Mouse (Mus musculus) adrenal gland, postnatal 14 days (tissue): Measurements from ENCODE around the gene Endov. TPM values are rescaled to one million over a fixed set of nuclear protein-coding genes. Genes with fewer than 3 reads are reported as not detected.

ENCODE experiments used
- DNase-seq: peaks from one replicate; pipeline ENCODE4 v3.0.0; 2021; ENCODE audit warnings: mixed read lengths
- long read RNA-seq, 2 experiments: library from polyadenylated mRNA; stranded (forward); transcript quantifications; one replicate each; pipeline ENCODE4 v2.0.0; 2021
- total RNA-seq: library from RNA; stranded (reverse); gene quantifications from 2 replicates; pipeline ENCODE4 v1.2.3, GENCODE M21; 2021

The Endov gene
- total RNA-seq: 19.7 and 22.4 TPM in 2 replicates
- long read RNA-seq, experiment 1, full-length matches to known transcripts: 9 of 15 reads
- long read RNA-seq, experiment 1, partial matches to known transcripts: 0 of 15 reads
- long read RNA-seq, experiment 1, other reads (novel, unspliced or antisense): 6 of 15 reads
- long read RNA-seq, experiment 2, full-length matches to known transcripts: 6 of 10 reads
- long read RNA-seq, experiment 2, partial matches to known transcripts: 1 of 10 reads
- long read RNA-seq, experiment 2, other reads (novel, unspliced or antisense): 3 of 10 reads

DNA sequence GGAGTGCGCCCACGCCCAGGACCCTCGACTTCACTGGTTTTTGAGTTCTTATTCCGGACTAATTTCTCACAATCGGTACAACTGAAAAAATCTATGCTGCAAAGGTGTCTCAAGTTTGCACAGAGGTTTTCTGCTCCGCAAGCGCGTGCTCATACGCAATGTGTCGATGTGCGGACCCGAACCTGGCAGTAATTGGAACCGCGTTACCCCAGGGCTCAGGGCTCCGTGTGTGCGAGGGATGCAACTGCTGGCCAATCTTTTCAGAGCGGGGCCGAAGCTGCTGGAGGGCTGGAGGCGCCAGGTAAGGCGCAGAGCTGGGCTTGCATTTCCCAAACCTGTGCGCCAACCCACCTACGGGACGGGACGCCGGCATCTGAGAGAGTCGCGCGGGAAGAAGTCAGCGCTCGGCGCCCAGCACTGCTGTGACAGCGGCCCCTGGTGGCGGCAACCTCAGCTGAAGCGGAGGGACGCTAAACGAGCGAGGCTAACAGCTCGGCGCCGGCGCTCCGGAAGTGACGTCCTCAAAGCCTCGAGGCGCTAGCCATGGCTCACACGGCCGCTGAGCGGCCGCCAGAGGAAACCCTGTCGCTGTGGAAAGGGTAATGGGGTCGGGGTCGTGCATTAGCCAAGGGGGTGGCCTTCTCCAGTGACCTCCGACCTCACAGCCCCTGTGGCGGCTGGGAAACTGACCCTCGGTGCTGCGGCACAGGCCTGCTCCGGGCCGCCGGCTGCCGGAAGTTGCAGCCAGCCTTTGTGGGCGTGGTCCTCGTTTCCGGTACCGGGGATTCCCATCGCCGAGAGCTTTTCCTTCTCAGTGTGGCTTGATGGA is at the start of gene Endov:
Gene Endov, plus strand, starts transcription at position 487 of the 829 bp plus-strand sequence.
- peak; percentile 99 for DNase-seq

DNA sequence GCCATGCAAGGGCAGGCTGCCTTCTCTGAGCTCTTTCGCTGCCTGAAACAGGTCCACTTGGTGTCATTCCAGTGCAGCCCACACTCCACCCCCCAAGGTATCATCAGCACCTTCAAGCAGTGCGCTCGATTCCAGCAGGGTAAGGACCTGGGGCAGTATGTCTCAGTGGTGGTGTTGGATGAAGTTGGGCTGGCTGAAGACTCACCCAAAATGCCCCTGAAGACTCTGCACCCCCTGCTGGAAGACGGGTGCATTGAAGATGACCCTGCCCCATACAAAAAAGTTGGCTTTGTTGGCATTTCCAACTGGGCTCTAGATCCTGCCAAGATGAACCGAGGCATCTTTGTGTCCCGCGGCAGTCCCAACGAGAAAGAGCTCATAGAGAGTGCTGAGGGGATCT is 48.9 kb upstream of the Endov start:
- no peak for DNase-seq

DNA sequence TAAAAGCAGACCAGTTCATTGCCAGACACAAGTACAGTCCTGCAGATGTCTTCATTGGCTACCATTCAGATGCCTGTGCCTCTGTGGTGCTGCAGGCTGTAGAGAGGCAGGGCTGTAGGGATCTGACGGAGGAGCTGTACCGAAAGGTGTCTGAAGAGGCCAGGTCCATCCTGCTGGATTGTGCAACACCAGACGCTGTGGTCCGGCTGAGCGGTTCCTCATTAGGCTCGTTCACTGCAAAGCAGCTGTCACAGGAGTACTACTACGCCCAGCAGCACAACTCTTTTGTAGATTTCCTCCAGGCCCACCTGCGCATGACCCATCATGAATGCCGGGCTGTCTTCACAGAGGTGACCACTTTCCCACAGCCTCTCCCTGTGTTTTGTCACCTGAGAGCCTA is 47.7 kb upstream of the Endov start:
- no peak for DNase-seq

DNA sequence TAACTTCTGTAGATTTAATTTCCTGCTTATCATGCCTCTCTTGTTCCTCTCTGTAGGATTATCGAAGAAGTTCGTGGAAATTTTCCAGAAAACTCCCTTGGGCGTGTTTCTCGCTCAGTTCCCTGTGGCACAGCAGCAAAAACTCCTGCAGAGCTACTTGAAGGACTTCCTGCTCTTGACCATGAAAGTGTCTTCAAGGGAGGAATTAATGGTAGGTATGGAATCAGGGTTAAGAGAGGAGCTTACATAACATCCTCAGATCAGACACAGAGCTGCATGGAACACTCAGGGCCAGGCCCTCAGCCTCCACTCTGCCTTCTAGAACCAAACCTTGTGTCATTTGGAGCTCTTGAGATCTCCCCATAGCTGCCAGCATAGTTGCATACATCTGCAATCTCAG is 35.0 kb upstream of the Endov start:
- no peak for DNase-seq

DNA sequence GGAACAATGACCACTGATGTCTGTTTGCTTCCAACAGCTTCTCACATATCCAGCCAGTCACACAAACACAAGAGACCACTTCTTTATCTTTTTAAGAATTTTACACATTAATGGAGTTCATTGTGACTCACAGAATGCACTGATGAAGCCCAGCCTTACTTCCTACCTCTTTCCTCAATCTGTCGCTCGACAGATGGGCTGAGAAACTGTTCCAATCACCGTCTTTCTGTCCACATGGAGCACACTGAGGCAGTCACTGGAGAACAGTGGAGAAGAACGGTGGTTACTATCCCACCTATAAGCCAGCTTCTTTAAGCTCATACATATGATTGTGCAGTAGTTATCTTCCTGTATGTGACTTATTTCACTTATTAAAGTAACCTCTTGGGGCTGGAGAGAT is 13.3 kb upstream of the Endov start:
- DNase-seq: no peak

DNA sequence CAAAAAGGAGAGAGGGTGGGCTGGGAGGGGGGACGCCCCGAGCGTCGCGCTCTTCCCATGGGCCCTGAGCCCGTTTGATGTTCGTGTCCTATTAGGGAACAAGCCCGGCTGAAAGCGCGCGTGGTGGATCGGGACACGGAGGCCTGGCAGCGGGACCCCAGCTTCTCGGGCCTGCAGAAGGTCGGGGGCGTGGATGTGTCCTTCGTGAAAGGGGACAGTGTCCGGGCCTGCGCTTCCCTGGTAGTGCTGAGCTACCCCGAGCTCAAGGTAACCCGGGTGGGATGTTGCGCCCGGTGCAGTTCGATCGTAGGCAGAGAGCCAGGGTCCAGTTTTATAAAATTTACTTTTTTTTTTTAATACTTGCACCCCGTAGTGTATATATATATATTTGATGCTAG is 542 bp downstream of the Endov start:
- no peak for DNase-seq

DNA sequence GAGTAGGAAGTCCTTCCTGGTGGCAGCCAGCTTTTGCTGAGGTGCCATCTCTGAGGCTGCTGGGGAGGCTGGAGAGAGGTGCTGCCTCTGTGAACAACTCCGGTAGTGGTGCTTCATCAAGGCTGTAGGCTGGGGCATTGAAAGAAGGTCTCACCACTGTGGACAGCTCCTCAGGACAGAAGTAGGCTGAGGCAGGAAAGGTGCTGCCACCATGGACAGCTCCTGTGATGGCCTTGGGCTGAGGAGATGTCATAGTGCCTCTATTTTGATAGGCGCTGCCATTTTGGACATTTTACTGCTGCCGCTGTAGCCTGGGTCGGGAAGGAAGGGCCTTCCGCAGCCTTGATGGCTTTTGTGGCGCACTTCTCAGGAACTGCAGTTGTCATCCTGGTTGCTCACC is 1.7 kb downstream of the Endov start:
- DNase-seq: no peak

DNA sequence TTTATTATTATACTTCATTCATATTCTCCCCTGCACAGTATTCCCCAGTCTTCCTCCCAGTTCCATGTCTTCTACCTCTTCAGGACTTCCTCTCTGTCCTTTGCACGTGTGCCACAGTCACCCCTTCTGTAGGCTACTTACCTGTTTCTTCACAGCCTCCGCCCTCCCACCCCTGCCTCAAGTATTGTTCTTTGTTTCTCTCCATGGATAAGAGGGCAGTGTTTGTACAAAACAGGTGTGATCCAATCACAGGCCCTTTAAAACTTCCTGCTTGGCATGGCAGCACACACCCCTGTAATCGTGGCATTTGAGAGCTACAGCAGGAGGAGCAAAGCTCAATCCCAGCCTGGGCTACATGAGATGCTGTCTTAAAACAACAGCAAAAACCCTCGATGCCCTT is 2.4 kb downstream of the Endov start:
- DNase-seq: no peak

DNA sequence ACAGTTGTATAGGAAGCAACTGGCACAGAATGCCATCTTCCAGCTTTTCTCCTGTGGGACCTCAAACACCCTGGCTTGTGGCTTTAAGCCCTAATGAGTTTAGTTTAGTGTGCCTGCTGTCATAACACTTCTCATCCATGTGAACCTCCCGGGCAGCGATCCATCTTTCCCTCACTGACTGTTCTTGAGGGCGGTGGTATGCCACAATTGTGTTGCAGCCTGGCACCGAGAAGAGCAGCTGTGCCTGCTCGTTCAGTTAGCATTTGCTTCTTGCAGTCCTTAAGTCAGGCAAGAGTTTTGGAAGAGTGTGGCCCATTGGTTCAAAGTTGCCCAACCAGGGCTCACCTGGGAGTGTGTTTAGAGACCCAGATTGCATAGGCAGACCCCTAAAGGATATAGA is 5.0 kb downstream of the Endov start:
- DNase-seq: no peak

DNA sequence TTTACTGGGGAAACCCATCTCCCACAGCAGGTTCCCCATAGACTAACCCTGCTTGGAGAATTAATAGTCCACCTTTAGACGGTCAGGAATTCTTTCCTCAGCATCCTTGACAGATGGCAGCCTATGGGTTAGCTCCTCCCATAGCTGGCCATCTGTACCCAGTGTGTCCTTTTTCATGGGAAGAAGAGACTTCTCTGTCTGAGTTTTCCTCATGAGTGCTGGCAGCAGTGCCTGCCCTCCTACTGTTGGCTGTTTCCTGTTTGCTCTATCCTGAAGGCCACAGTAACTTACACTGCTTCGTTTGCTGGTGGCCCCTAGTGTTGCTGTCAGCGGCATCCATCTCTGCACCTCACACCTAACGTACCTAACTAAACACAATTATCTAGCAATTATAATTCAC is 6.3 kb downstream of the Endov start:
- no peak for DNase-seq

DNA sequence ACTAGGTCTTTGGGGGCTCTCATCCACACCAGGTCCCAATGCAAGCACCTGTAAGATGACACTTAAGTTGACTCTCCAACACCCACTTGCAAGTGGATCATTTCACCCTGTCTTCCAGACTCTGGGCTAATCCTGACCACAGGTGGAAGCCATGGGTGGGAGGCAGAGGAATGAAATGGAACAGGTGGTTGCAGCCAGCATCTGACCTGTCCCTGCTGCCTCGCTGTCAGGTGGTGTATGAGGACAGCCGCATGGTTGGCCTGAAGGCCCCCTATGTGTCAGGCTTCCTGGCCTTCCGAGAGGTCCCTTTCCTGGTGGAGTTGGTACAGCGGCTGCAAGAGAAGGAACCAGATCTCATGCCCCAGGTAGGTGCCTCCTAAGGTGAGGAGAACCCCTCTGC is 8.2 kb downstream of the Endov start:
- no peak for DNase-seq

DNA sequence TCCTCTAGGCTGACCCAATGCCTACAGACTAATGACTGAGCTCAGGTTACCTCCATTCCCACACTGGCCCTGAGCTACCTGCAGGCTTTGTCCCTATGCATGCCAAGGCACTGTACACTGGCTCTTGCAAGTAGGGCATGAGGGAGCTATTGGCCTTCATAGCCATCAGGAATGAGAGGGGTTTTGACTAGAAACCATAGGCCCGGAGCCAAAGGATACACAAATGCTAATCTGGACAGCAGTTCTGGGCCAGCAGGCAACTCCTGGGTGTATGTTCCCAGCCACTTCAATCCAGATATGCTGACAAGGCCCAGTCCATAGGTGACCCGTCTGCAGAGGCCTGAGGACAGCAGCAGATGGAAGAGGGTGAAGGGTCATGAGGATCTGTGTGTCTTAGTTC is 8.9 kb downstream of the Endov start:
- DNase-seq: no peak

DNA sequence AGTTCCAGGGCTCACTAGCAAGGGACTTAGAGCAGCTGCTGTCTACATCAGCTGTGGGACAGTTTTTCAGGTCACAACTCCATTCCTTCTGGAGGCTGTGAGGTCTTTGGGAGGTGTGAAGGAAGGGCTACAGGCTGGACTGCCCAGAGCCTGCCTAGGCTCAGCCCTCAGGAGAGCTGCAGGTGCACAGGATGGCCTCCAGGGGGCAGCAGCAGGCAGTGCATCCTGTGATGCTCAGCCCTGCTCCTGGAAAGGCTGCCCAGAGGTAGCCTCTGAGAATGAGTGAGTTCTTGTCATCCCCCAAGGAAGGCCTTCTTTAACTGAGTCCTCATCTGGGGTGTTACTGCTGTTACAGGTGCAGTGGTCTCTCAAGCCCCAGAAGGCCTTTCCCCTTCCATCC is 12.5 kb downstream of the Endov start:
- DNase-seq: peak; percentile 87

DNA sequence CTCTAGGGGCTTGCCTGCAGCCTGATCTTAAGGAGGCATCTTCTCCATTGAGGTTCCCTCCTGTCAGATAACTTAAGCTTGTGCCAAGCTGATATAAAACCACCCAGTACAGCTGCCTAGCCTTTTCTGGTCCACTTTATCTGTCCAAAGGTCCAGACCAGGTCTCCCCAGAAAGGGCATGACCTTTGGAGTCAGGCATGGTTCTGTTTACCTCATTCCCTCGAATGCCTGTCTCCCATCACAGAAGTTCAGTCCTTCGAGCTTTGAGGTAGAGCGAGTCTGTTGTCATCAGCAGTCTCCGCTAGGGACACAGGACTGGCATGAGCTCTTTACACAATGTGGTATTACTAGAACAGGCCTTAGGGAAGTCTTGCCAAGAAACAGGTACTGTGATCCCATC is 15.2 kb downstream of the Endov start:
- DNase-seq: no peak

DNA sequence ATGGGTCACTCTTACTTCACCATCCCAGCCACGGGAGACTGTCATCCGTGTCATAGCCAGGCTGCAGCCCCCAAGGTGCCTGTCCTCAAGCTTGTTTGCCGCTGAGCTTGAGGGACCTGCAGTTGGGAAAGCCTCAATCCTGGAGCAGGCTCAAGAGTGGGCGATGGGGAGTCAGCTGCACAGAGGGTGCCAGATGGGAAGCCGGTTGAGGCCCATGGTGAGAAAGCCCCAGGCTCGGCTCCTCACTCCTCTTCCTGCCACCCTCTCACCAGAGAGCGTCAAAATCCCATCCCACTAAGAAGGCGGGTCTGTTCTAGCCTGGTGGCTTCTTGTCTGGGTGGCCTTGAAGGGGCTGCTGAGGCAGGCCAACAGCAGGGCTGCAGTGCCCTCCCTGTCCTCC is 16.6 kb downstream of the Endov start:
- DNase-seq: no peak

DNA sequence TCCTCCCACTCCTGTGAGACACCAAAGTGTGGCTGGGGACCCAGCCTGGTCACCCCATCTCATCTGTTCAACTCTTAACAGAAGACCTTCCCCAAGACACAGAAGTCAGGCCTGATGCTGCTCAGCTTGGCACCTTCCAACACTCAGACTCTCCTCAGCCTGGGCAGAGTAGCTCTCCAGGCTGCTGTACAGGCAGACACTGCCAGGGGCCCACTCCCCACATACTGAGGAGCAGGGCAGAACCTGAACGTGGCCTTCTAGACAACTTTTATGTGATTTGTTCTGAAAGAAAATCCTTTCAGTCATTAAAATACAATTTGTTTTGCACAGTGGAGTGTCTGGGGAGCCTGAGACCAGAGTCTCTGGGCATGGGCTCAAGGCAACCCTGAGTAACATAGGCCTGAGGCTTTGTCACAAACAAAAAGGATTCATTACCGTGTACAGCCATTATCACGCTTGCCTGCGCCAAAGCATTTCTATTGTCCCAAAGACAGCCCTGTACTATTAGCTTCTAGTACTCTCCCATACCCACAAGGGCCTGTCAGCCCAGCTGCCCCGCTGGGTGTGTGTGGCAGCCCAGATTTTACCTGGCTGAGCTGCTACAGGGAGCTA is 18.1 kb downstream of the Endov start:
- no peak for DNase-seq

DNA sequence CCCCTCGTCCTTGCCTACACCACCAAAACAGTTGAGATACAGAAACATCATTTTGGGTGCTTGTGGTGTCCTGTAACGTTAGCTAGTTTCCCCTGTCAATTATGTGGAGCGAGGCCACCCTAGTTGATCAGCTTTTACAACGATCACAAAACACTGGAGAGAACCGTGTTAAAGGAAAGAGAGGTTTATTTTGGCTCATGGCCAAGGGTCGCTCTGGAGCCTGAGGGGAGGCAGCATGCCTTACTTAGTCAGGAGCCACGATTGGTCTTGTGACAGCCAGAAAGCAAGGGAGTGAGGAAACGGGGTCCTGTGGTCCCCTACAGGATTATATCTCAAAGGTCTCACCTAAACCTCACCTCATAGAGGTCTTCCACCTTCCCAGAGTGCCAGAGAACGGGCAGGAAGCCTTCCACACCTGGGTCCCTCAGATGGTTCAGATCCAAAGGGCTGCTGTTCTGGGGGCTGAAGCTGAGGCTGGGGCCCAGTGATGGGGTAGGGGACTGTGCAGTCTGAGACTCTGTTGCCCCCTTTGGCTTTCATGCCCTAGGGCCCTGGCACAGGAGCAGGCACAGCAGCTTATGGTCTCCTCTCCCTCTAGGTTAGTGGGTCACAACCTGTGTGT is 22.0 kb downstream of the Endov start:
- DNase-seq: no peak

DNA sequence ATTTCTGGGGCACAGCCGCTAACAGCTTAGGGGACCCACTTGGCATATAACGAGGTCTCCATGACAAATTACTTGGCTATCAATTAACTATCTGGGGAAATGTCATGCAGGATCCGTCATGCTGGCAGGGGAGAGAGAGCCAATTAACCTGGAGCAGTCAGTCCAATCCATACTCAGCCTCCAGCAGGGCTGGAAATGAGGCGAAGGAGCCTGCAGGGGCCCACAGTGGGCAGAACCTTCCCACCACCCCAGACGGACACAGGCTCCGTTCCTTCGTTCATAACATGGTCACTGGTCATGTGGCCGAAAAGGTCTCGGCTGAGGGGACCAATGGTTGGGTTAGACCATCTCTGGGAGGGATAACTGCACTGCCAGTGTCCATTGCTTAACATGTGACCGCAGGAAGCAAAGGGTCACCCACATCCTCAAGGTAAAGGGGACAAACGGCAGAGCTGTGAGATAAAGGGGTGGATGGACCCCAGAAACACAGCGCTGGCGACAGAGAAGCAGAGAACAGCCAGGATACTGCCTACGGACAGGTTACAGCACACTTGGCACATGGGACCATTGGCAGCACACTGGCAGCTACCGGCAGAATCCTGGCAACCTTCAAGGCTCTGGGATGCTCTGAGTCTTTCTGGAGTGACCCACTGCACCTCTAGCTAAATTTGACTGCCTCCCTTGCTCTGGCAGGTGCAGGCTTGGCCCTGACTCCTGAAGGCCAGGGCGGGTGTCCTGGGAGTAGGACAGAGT is 23.1 kb downstream of the Endov start:
- no peak for DNase-seq

DNA sequence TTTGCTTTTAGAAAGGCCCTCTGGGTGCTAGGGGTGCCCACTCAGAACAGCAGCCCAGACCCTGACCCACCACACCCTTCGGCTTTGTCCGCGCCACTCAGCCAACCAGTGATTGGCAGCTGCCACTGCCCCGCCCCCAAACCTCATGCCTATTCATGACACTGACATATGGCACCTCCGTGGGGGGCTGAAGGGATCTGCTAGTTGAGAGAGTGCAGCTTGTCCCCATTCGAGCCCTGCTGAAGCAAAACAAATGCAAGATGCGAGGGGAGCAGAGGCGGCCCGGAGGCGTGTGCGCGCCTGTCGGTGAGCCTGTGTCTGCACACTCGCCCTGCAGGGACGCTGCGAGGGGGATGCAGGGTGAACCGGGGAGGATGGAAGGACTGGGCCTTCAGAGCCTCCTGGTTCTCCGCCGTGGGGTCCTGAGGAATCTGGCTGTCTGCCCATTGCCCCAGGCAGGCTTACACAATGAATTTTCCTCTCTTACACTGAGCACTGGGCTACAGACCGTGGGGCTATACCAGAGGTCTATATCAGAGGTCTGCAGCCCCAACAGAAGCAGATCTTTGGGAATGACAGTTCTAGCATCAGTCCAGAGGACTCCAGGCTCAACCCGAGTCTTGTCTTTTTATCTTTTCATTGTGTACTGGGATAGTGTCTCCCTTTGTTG is 24.0 kb downstream of the Endov start:
- DNase-seq: no peak

DNA sequence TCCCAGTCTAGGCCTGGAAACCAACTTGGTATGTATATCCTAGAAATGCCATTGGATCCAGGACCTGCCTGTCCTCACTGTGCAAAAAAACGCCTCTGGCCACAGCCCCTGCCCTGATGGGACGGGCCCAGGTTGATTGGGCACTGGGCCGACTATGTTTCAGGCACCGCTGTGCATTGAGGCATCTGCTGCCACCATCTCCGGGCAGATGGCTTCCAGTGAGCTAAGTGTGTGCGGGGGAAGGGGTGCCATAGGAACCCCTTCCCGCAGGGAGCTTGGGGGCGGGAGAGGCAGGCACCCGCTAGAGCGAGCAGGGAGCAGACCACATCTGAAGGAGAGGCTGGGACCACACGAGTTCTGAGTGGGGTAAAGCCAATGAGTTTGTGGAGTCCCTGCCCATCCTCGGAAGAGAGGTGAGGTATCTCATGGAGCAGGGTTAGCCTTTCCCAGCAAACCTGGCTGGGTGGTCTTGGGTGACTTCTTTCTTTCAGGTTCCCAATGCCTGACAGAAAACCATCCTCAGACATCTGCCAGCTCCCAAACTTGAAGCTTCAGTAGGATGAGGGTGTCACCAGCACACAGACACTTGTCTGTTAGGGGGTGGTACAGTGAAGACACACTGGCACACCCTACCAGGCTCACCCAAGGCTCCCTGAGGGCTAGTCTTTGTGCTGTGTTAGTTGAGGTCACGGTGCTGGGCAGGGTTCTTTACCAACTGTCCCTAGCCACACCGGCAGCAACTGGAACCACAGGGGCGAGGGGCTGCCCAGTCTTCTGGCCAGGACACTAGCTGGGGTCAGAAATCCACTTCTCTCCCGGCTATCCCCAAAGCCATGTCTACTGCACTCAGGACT is 24.9 kb downstream of the Endov start:
- no peak for DNase-seq
